Mouse (Mus musculus) right cerebral cortex, adult 18-20 months (tissue): ENCODE data around the gene Chka.
A peak's percentile ranks its signal among the peaks of the same experiment; 100 is the strongest.

Experiments used
- DNase-seq: peaks from one replicate; pipeline ENCODE4 v3.0.0; 2022; ENCODE audit warnings: mixed read lengths

The Chka gene

DNA sequence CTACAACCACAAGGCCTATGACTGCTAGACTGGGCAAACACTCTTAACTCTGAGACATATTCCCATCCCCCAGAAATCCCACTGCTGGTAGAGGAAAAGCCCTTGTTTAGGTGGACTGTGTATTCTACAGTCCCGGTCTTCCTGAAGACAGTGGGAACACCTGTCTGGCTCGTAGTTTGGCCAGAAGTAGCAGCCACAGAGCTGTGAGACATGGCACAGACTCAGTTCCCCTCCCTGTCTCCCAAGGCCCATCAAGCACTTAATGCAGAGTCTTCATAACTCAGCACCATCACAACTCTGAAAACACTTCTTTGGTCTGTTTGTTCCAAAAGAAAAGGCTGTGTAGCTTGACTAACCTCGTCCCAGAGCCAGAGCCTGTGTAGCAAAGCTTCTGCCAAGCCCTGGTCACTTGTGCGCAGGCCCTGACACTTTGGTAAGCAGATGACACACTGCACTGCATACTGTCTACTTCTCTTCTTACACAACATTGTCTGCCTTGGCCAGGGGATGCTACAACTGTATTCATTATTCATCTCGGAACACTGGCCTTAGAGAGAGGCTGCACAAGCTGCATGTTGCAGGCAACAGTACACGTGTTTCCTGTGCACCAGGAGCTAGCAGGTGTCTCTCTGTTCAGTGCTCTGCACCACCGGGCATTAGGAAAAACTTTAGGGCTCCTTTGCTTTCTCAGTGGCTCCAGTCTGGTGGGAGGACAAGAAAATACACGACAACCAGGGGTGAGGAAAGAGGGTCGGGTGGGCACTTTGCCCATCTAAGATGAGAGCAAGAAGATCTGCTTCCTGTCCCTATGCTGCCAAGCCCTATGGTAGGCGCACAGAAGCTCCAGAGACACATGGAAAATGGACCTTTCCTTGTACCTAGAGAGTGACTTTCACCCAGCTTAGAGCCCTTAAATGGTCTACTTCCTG, 4.6 kb upstream of the Chka start:
- no peak for DNase-seq

DNA sequence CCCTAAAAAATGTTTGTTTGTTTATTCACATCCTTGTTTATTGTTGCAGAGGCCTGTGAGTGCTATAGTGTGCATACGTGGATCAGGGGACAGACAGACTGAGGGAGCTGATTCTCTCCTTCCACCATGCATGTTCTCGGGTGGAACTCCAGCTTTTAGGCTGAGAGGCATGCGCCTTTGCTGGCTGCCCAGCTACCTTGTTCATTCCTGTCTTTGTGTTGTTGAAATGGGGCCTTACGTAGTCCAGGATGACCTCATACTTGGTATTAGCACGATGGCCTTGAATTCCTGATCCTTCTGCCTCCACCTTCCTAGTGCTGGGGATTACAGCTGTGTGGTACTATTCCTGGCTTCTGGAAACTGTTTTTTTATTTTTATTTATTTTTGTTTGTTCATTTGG, 3.9 kb upstream of the Chka start:
- no peak for DNase-seq

DNA sequence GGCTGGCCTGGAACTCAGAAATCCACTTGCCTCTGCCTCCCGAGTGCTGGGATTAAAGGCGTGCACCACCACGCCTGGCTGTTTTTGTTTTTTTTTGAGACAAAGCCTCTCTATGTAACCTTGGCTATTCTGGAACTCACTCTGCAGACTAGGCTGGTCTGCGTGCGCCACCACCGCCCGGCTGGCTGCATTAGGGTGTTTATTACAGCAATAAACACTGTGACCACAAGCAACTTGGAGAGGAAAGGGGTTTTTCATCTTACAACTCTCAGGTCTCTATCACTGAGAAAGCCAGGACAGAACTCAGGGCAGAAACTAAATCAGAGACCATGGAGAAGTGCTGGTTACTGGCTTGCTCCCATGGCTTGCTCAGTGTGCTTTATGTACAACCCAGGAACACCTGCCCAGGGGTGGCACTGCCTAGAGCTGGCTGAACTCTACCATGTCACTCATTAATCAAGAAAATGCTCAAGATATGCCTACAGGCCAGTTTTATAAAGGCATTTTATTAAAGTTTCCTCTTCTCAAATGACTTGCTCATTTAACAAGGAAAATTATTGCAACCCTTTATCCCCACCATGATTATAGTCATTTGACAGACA, 3.3 kb upstream of the Chka start:
- no peak for DNase-seq

DNA sequence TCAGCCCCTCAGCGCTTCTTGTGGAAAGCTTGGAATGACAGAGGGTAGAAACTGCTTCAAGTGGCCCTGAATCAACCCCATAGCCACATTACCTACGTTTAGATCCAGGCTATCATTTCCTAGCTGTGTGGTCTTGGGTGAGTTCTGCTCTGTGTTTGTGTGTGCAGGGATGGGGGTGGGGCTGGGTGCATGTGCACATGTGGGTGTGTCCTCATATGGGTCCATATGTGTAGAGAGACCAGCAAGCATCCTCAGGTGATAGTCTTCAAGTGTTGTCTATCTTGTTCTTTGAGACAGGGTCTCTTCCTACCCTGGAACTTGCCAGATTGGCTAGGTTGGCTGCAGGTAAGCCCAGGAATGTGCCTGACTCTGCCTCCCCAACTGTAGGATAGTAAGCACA, 2.3 kb upstream of the Chka start:
- DNase-seq = no peak

DNA sequence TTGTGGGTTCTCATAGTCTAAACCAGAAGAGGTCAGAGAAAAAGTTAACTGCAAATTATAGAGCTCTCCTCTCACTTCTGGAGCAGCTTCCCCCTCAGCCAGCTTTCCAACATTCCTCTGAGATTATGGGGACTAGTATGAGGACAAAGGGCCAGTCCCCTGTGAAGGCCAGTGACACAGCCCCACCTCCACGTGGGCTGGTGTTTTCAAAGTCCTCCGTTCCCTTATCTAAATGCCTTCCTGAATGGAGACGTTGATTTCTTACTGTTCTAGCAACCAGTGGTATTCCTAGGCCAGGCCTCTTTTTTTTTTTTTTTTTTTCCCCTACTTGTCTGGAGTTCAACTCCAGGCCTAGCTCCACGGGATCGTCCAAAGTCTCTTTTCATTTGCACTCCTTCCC, 1.5 kb upstream of the Chka start:
- DNase-seq = no peak

DNA sequence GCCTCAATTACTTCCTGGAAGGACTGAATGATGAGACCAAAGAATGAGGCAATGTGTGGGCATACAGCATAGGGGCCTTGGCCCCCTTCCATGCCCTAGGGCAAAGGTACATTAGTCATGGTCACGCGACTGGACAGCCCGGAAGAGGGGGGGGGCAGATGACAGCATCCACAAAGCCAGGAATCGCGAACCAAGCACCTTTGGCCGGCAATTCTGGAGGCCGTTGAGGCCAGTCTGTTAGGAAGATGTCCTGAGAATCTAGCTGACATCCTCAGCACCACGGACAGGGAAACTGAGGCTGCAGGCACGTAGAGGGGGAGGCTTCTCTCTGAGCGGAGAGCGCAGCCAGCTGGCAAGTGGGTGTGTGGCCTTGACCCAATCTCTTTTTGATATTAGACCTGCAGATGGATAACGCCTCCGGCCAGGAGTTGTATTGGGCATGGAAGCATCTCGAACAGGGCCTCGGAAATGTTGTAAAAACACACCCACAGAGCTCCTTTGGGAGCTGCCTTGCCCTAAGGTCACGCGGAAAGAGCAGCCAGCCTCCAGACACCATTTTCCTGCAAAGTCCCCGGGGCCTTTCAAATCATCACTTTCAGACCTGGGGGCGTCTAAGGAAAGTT, 615 bp upstream of the Chka start:
- peak; percentile 21 for DNase-seq

DNA sequence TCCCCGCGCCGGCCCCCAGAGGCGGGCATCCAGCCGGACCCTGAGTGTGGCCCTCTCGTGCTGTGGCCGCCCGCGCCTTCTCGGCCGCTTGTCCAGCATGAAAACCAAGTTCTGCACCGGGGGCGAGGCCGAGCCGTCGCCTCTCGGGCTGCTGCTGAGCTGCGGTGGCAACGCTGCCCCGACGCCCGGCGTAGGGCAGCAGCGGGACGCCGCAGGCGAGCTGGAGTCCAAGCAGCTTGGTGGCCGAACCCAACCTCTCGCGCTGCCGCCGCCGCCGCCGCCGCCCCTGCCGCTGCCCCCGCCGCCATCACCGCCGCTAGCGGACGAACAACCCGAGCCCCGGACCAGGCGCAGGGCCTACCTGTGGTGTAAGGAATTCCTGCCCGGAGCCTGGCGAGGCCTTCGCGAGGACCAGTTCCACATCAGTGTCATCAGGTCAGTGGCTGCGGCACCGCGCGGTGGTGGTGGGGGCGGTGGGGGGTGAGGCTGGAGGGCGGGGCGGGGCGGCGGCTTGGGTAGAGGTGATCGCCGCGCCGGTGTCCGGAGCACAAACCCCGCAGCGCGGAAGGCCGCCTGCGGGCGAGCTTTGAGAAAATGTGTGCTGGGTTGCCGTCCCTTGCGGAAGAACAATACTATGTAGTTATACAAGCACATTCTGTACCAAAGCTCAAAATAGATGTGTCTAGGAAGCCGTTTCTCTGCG, 557 bp downstream of the Chka start:
- peak; percentile 39 for DNase-seq

DNA sequence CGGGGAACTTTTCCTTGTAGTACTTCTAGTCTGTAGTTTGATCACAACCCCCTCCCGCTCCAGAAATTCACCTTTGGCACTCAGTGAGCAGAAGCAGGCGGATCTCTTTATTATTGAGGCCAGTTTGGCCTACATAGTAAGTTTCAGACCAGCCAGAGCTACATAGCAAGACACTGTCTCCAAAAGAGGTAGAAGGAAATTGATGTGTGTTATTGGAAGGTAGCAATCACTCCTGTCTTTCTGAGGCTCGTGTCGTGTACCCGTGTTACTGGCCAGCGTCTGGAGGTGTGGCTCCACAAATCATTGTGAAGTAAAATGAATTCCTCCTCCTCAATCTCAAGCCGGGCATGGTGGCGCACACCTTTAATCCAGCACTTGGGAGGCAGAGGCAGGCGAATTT, 1.5 kb downstream of the Chka start:
- DNase-seq = no peak

DNA sequence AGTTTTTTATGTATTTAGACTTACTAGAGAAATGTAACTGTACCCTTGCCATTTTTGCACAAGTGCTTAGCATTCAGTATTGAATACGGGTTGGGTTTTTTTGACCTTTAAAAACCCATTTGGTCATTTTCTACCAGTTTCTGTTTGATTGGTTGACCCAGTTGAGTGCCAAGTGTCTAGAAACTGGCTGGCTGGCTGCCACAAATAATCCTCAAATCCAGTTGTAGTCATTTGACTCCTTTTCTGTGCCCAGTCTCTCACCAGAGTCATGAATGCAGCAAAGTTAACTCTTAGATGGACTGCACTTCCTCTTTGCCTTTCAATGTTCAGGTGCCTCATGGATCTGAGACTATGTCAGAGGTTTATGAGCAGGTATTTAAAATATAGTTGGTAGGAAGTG, 2.3 kb downstream of the Chka start:
- peak; percentile 17 for DNase-seq

DNA sequence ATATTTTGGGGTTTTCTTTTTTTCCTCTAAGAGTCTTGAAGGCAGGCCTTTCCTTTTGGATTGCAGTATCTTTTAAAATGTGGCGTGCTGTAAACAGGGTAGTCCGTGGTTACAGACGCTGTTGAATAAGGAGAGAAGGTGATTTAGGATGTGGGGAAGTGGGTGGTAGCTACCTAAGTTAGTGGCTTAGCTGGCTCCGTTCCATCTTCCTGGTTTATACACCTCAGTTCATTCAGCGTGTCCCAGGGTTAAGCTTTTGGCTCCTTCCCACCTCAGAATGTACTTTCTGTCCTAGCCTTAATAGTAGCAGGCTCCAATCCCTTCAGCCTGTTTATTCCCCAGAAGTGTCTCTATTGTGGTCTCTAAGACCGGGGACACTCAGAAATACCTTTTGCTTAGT, 3.5 kb downstream of the Chka start:
- no peak for DNase-seq

DNA sequence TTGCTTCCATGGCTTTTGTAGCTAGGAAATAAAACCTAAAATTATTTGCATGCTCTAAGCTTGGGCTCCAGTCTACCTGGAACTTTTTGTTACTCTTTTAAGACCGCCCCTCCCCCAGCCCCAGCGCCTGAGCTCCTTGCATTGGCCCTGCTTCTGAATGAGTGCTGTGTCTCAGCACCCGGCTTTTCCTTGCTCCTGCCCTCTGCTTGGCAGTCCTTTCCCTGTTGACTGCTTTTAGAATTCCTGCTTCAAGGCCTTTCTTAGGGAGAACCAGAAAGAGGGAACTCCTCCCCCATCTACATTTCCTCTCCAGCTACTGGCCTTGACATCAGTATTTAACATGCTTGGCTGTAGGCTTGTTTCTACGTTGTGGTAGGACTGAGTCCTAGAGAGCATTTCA, 4.0 kb downstream of the Chka start:
- DNase-seq = peak; percentile 41

DNA sequence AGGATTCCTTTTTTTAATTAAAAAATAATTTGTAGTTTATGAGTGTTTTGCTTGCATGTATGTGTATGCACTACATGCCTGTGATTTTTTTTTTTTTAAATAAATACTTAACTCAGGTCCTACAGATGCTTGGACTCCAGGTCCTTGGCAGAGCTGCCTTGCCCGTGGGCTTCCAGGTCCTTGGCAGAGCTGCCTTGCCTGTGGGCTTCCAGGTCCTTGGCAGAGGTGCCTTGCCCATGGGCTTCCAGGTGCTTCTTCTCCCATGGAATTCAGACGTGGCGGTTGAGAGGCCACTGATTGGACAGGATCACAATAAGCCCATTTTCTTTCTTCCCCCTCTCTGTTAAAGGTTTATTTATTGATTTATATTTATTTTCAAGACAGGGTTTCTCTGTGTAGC, 5.6 kb downstream of the Chka start:
- DNase-seq = no peak

DNA sequence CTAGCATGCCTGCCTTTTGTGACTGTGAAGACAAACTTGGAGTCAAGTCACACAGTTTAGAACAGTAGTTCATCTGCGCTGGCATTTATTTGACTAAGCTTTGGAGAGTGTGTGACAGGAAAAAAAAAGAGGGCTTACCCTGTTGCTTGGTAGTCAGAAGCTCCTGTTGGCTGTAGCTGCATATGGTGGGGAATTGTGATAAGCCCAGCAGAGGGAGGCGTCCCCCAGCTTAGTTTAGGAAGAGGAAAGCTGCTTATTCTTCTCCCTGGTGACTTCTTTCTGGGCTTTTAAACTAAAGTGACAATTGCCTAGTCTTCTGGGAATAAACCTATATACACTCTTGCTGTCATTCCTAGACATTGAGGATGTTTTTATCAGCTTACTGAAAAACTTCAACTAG, 11.1 kb downstream of the Chka start:
- DNase-seq = no peak

DNA sequence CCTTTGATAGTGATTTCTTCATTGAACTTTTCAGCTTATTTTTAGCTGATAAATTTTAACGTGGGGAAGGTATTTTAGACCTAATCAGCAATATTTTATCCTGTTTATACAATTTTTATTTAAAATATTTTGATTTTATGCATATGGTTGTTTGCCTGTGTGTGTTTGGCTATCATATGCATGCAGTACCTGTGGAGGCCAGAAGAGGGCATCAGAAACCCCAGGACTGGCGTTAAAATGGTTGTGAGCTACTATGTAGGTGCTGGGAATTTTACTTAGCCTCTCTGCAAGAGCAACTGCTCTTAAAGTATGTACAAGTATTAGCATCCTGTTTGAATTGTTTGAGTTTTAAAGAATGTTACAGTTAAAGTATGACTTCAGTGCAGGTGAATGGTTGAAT, 13.4 kb downstream of the Chka start:
- no peak for DNase-seq

DNA sequence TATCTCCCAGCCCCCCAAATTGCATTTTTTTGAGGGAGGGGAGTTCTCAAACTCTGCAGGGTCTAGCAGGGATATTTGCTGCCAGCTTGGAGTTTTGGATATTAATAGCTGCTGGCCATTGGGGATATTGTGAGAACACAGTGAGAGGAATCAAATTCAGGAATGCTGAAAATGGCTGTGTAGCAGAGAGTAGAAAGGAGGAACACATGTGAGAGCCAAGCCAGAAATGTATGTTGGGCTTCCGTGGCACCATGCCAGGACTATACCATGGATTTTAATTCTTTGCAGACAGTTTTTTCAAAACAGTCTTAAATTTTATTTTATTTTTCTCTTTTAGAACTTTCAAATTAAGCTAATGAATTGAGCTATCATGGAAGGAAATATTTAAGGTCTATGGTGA, 16.7 kb downstream of the Chka start:
- DNase-seq = no peak

DNA sequence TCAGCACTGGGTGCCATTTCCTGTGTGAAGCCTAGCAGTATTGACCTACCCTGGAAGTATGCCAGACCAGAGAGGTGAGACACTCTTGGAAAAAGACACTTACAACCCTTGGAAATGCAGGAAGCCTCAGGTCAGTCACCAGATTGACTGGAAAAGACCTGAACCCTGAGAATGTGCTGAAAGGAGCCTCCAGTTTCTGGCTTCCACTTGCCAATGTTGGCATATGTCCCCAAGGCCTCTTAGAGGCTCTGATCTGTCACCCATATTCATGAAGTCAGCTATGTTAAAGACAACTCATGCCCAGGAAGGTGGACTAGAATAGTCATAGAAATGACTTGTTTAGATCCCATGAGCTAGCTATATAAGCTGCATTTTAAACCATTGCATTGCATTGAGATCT, 19.9 kb downstream of the Chka start:
- no peak for DNase-seq

DNA sequence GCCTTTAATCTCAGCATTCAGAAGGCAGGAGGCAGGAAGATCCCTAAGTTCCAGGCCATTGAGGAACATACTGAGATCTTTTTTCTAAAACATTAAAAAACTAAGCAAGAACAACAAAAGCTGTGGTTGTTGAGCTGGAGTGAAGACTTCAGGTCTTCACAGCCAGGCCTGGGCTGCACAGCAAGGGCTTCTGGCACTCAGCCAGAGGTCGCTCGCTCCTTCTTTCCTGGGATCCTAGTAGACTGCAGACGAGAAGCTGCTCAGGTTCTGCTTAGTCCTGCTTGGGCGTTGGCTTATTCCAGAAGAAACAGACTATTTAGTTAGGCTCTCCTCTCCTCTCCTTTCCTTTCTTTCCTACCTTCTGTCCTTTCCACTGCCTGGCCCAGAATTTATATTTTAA, 20.8 kb downstream of the Chka start:
- DNase-seq = no peak

DNA sequence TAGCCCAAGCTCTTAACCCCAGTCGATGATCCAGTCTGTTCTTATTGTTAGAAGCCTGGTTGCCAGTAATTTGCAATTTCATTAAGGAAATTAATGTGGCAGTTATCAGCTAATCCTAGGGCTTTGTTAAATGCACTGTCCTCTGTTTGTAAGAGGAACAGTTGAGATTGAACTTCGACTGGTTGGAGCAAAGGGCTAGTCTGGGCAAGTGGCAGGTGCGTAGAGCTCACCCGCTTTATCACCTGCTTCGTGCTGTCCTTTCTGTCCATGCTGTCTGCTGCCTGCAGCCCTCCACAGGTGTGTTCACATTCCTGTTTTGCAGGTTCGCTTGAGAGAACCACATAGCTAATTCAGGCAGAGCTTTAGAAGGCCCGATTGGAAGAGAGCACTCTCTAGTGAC, 23.5 kb downstream of the Chka start:
- DNase-seq = no peak

DNA sequence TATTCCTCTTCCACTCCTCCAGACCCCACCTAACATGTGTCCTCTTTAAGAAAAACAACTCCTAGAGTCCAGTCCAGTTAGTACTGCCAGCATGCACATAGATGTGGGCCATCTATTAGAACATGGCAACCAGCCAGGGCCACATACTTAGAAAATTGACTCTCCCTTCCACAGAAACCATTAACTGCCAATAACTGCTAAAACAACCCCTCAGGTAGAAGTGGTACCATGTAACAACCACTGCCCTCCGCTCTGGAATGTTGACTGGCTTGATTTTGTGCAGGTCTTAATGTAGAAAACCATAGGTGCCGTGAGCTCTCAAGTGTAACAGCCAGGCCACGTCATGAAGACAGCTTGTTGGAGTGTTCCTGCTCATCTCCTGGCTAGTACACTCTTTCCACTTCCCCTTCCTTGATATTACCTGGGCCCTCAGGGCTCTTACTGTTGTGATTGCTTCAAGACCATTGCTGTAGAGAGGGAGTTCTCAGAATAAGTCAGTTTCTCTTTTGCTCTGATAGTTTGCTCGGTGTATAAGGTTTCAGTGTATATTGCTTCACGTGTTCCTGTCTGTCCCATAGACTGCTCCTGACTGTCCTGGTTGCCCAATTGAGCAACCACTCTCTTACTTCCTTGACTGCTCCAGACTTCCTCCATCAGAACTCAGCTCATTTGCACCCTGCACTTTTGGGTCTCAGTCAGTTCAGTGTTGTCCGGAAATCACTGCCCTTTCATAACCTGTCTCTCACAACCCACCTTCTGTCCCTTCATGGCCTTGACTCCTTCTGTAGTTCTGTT, 28.7 kb downstream of the Chka start:
- DNase-seq = no peak

DNA sequence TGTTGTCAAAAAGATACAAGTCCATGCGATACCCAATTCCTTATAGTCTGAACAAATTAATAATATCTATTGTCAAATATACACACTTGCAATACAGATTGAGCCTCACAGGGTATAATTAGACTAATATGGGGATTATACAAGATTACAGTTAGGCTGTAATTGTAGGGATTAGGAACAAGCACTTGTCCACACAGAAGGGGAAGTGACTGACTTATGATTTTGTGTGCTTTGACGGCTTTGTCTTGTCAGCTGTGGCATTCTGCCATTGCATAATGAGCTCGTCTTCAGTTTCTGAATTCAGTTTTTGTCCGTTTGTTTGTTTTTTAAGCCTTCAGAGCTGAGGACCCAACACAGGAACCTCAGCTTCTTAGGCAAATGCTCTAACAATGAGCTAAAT, 30.6 kb downstream of the Chka start:
- DNase-seq = no peak

DNA sequence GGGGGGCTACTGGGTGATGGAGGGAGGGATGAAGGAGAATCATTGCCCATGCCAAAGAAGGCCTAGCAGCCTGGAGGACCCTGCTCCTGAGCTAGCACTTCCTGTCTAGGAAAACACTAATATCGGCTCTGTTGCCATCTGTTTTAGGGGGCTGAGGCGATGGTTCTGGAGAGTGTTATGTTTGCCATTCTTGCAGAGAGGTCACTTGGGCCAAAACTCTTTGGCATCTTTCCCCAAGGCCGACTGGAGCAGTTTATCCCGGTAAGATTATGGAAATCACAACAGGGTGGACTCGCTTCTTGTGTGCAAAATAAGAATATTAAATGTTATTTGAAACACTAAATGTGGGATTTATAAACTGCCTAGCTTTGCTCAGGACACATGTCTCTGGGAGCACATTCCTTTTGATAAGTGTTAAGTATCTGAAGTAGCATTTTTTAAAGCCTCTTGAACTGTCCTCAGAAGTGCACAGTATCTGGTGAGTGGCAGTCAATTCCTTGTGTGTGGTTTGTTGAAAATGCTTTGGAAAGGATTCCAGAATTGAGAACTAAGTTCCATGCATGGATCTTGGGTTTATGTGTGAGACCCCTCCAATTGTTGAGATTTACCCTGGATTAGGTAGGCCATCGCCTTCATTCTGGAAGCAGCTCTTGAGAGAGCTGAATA, 32.9 kb downstream of the Chka start:
- DNase-seq = no peak

DNA sequence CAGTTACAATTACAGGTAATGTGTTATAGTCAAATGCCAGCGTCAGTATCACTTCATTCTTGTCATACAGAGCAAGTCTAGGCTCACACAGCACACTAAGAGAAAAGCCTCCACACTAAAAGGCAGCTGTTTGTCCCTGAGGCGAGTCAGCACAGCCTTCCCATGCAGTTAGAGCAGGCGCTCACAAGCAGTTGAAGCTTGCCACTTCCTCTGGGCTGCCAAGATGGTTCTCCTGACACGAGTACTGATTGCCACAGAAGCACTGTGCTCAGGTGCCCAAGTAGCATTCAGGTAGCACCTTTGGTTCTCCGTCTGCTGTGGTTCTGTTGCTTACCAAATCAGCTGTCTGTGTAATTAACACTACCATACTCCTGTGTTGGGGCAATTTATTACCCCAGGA, 37.5 kb downstream of the Chka start:
- no peak for DNase-seq
